Mouse (Mus musculus) ES-E14 (cell line): ENCODE measurements at regions not wholly inside any gene's neighbourhood (a gene's known extent, or its start where the extent isn't known, plus 50 kb on each side); places are given as distances from the start of the nearest gene placed in this dataset.

Experiments used
- CHD2 ChIP-seq: IDR thresholded peaks from 2 replicates; pipeline ENCODE4 v1.6.1; 2014; ENCODE audit warnings: mild to moderate bottlenecking, low read depth, low read length, inconsistent platforms
- HCFC1 ChIP-seq: IDR thresholded peaks from 2 replicates; pipeline ENCODE4 v1.6.1; 2012; ENCODE audit warnings: low read length, inconsistent platforms, borderline replicate concordance; ENCODE audit not compliant: insufficient read depth
- MAFK ChIP-seq: IDR thresholded peaks from 2 replicates; pipeline ENCODE4 v1.6.1; 2014; ENCODE audit warnings: mild to moderate bottlenecking, low read depth, low read length, inconsistent platforms; ENCODE audit not compliant: insufficient read depth
- ZC3H11A ChIP-seq: IDR thresholded peaks from 2 replicates; pipeline ENCODE4 v1.6.1; 2012; ENCODE audit warnings: low read depth, mild to moderate bottlenecking, inconsistent platforms, low read length, borderline replicate concordance
- ZNF384 ChIP-seq: IDR thresholded peaks from 2 replicates; pipeline ENCODE4 v1.6.1; 2012; ENCODE audit warnings: low read depth, low read length, inconsistent platforms

- TF ChIP-seq CHD2 = no peak
- no peak for TF ChIP-seq ZC3H11A
- no peak for TF ChIP-seq HCFC1
- no peak for TF ChIP-seq ZNF384
- TF ChIP-seq MAFK = no peak
Measured at GRCm38 (mm10) chr5:64709146-64709545, 94.0 kb upstream of the Klf3 start.
